Mouse (Mus musculus) lung, adult 2 months (tissue): ENCODE measurements around the gene Ttc29.

ENCODE experiments used
- CTCF ChIP-seq: fragments of 200-500 bp; IDR thresholded peaks from 2 replicates; pipeline ENCODE4 v1.5.1; 2011; ENCODE audit warnings: mild to moderate bottlenecking, low read length, control low read depth; ENCODE audit not compliant: insufficient read depth
- POLR2A ChIP-seq: fragments of 200-500 bp; IDR thresholded peaks from 2 replicates; pipeline ENCODE4 v1.6.1; 2011; ENCODE audit warnings: low read depth, mild to moderate bottlenecking, control low read depth, low read length, borderline replicate concordance; ENCODE audit errors: extremely low read depth

DNA sequence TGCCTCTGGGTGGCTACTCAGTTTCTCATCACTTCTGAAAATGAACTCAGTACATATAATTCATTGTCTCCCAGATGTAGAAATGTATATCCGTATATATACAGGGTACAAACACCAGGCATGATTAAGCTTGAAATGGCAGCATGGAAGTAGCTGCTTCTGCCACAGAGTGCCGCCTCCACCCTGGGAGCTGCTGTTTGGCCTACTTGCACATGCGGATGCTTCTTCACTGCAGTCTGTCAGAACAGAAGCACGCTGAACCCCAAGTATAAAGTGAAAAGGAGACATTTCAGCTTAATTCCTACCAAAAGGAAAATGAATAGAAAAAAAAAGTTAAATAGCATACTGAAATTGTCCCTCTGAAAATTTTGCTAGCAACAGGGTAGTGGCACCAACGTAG is 141.7 kb downstream of the Ttc29 start:
- TF ChIP-seq POLR2A (no peak), CTCF (no peak)
